Mouse (Mus musculus) brain, embryonic 14.5 days (tissue): ENCODE data around the gene Abtb2.

Source experiments
- CTCF ChIP-seq: fragments of 200-500 bp; IDR thresholded peaks from 2 replicates; pipeline ENCODE4 v1.5.1; 2012; ENCODE audit warnings: inconsistent platforms, mild to moderate bottlenecking, moderate library complexity, borderline replicate concordance; ENCODE audit not compliant: insufficient read depth, insufficient read length; ENCODE audit errors: extremely low read depth
- POLR2A ChIP-seq: fragments of 200-500 bp; IDR thresholded peaks from 2 replicates; pipeline ENCODE4 v1.6.1; 2012; ENCODE audit warnings: mild to moderate bottlenecking, inconsistent platforms, borderline replicate concordance; ENCODE audit not compliant: poor library complexity, insufficient read depth, insufficient read length, severe bottlenecking; ENCODE audit errors: extremely low read depth

DNA sequence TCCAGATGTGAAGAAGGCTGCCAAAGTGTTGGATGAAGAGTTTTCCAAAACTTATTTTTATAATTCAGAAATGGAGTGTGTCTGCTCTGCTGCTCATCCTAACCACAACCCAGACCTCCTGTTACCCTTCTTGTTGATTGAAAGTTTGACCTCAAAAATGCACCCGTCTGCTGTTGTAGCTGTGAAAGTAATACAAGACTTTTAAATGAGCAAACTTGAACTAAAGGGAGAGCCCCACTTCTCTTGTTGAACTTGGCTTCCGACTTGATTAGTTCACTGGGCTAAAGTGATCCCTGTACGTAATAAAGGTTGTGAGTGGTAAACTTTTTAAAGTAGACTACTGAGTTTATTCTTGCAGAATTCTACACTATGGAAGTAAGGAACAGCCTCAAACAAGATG, 10.3 kb downstream of the Abtb2 start:
- TF ChIP-seq POLR2A (no peak), CTCF (no peak)
